Comparison of ENCODE assay signal across 8 mouse cellular contexts in the genomic region with DNA sequence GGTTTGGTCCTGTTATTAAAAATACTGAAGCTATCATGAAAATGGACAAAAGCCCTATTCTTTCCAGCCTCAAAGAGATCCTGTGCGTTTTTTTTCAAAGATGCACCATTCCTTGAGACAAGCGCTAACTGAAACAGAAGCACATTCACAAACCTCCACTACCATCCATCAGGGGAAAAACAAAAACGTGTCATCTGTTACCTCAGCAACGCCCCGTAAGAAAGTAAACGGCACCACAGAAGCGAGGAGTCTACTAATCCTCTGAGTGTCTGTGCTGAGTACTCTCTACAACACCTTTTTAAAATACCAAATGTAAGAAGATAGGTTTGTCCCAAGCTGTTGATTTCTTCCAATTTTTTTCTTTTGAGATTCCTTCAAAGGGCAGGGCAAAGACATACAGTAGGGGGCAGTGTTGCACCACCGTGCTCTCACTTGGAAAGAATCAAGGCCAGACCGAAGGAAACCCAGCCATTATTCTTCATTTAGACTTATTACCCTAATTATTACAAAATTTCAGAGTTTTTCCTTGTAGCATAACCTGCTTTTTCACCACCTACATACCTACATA.
A peak's percentile ranks its signal among the peaks of the same experiment; 100 is the strongest.
DNase-seq lines count a peak whose midpoint lies in the region; ATAC-seq and TF ChIP-seq lines count a peak whose summit lies in the region.

No protein-coding gene starts in this region.

- no peaks in the 10 kb centered on the region for H3K27me3 ChIP-seq in C2C12 (ENCODE audit: control insufficient read depth, insufficient read depth, insufficient read length)
- no peaks in the 10 kb centered on the region for H3K27me3 ChIP-seq in heart, embryonic 16.5 days (ENCODE audit: control insufficient read depth, insufficient read depth, low read length)
- H3K27me3 ChIP-seq in liver, embryonic 11.5 days (replicated peaks; ENCODE audit: control insufficient read depth, insufficient read depth, low read length) = no peaks in the 10 kb centered on the region
- H3K27me3 ChIP-seq in thymus, adult 2 months (ENCODE audit: control insufficient read depth, insufficient read depth, low read length) = no peaks in the 10 kb centered on the region

- no peak overlapping the region for H3ac ChIP-seq in C2C12 (ENCODE audit: control insufficient read depth, insufficient read length, low read depth)

- no peak for TF ChIP-seq POLR2A in thymus, adult 2 months (IDR thresholded peaks at IDR 0.05; ENCODE audit: control insufficient read depth, extremely low read depth, insufficient read depth, low read length, poor library complexity)

- 29% methylated on average over 9 of the region's 9 CpGs for WGBS in heart, embryonic 16.5 days
- 37% methylated on average over 9 of the region's 9 CpGs for whole genome bisulfite sequencing in liver, embryonic 11.5 days
- 22% methylated on average over 9 of the region's 9 CpGs for WGBS in thymus, adult 2 months

- TF ChIP-seq CTCF in C2C12 (IDR thresholded peaks at IDR 0.05; ENCODE audit: control insufficient read depth, insufficient read depth, insufficient read length) = peak; percentile 15
- TF ChIP-seq CTCF in thymus, adult 2 months (IDR thresholded peaks at IDR 0.05; ENCODE audit: borderline replicate concordance, control insufficient read depth, extremely low read depth, insufficient read depth, low read length, poor library complexity) = no peak

- H3K4me1 ChIP-seq in heart, embryonic 16.5 days (ENCODE audit: control insufficient read depth, insufficient read depth, low read length) = no peaks in the 10 kb centered on the region
- no peaks in the 10 kb centered on the region for H3K4me1 ChIP-seq in liver, embryonic 11.5 days (replicated peaks; ENCODE audit: control insufficient read depth, insufficient read depth, low read length)
- no peaks in the 10 kb centered on the region for H3K4me1 ChIP-seq in thymus, adult 2 months (replicated peaks; ENCODE audit: control insufficient read depth, insufficient read depth, low read length)

- no peaks in the 10 kb centered on the region for H3K79me2 ChIP-seq in C2C12 (ENCODE audit: control insufficient read depth, insufficient read depth)

- H3K36me3 ChIP-seq in C2C12 (ENCODE audit: control insufficient read depth, insufficient read depth) = no peaks in the 10 kb centered on the region
- H3K36me3 ChIP-seq in heart, embryonic 16.5 days (ENCODE audit: control insufficient read depth, insufficient read depth) = no peaks in the 10 kb centered on the region
- H3K36me3 ChIP-seq in liver, embryonic 11.5 days (ENCODE audit: control insufficient read depth, insufficient read depth, low read length) = no peaks in the 10 kb centered on the region
- no peaks in the 10 kb centered on the region for H3K36me3 ChIP-seq in thymus, adult 2 months (ENCODE audit: control insufficient read depth, insufficient read depth, low read length)

- peak; percentile 73 for DNase-seq in adrenal gland, adult 2 months
- DNase-seq in embryo, embryonic 9.5 days (ENCODE audit: extremely low spot score) = peak; percentile 71
- peak; percentile 90 for DNase-seq in kidney, postnatal 10 days
- DNase-seq in liver, embryonic 11.5 days (ENCODE audit: low spot score) = peak; percentile 52
- peak; percentile 36 for DNase-seq in ovary, postnatal 10 days (ENCODE audit: low spot score)
- peak; percentile 66 for DNase-seq in thymus, adult 2 months

- H3K27ac ChIP-seq in heart, embryonic 16.5 days (ENCODE audit: low read length) = no peak overlapping the region
- no peak overlapping the region for H3K27ac ChIP-seq in liver, embryonic 11.5 days (ENCODE audit: low read depth, low read length)
- no peak overlapping the region for H3K27ac ChIP-seq in thymus, adult 2 months (ENCODE audit: control insufficient read depth, insufficient read depth, low read length)

- H3K9ac ChIP-seq in heart, embryonic 16.5 days (ENCODE audit: low read length) = no peak overlapping the region
- no peak overlapping the region for H3K9ac ChIP-seq in liver, embryonic 11.5 days (ENCODE audit: low read depth, low read length)

- H3K4me3 ChIP-seq in C2C12 (ENCODE audit: insufficient read depth, poor library complexity, severe bottlenecking) = no peak overlapping the region
- H3K4me3 ChIP-seq in heart, embryonic 16.5 days (ENCODE audit: low read length) = no peak overlapping the region
- no peak overlapping the region for H3K4me3 ChIP-seq in liver, embryonic 11.5 days (ENCODE audit: low read depth, low read length)
- no peak overlapping the region for H3K4me3 ChIP-seq in thymus, adult 2 months (ENCODE audit: control insufficient read depth, insufficient read depth, low read length)

- no peaks in the 10 kb centered on the region for H3K79me3 ChIP-seq in C2C12 (ENCODE audit: low read depth)

- H3K4me2 ChIP-seq in heart, embryonic 16.5 days (ENCODE audit: low read depth, low read length) = peak overlapping the region; percentile 37; the same call in 1 of the 2 replicates
- H3K4me2 ChIP-seq in liver, embryonic 11.5 days = no peak overlapping the region

- ATAC-seq in heart, embryonic 16.5 days (replicated peaks; ENCODE audit: extremely low read depth, insufficient read depth, low FRiP score) = no peak
- no peak for ATAC-seq in liver, embryonic 11.5 days (replicated peaks; ENCODE audit: low FRiP score)

- H3K9me3 ChIP-seq in heart, embryonic 16.5 days (replicated peaks; ENCODE audit: control insufficient read depth, low read length) = no peaks in the 10 kb centered on the region; the same call in 1 of the 2 replicates
- no peaks in the 10 kb centered on the region for H3K9me3 ChIP-seq in liver, embryonic 11.5 days (ENCODE audit: control insufficient read depth, low read length)

TF ChIP-seq in C2C12, 6 proteins besides CTCF, POLR2A, EP300 and RAD21:
- no peak for TF ChIP-seq CEBPB (IDR thresholded peaks at IDR 0.05; ENCODE audit: low read depth)
- TF ChIP-seq MAX (IDR thresholded peaks at IDR 0.05) = no peak
- TF ChIP-seq MYOG (IDR thresholded peaks at IDR 0.05; ENCODE audit: control insufficient read depth, extremely low read depth, insufficient read length) = no peak
- TF ChIP-seq USF1 (IDR thresholded peaks at IDR 0.05; ENCODE audit: low read depth) = no peak
- TF ChIP-seq FOSL1 (IDR thresholded peaks at IDR 0.05; ENCODE audit: insufficient read depth, low read length, poor library complexity, severe bottlenecking) = no peak
- TF ChIP-seq MYOD1 (IDR thresholded peaks at IDR 0.05; ENCODE audit: control insufficient read depth, insufficient read length, low read depth) = no peak

Comparison
In these comparisons a context has a peak if more than half of its experiments do, and no peak if none do; other contexts are left out.
1. DNase-seq: peak in every context shown above with its lines; median percentile 90 in kidney, postnatal 10 days; 73 in adrenal gland, adult 2 months; 71 in embryo, embryonic 9.5 days; 66 in thymus, adult 2 months; 52 in liver, embryonic 11.5 days; 36 in ovary, postnatal 10 days.